Mouse (Mus musculus) neural tube, embryonic 13.5 days (tissue): Measurements from ENCODE around the gene Ovch2. TPM values are rescaled to one million over a fixed set of nuclear protein-coding genes. Genes with fewer than 3 reads are reported as not detected.

Source experiments
- ATAC-seq: fragments of 200-750 bp; cut with Nextera tagmentation; 2 replicates; pipeline ENCODE4 v1.8.0; 2017; ENCODE audit warnings: low read depth, mild to moderate bottlenecking, moderate TSS enrichment, moderate library complexity
- H3K27ac ChIP-seq: fragments of 300-500 bp; sonication (generic); replicated peaks from 2 replicates; pipeline ENCODE4 v1.5.1; 2015; ENCODE audit warnings: moderate library complexity, mild to moderate bottlenecking, inconsistent platforms
- H3K27me3 ChIP-seq: fragments of 300-500 bp; sonication (generic); 2 replicates; pipeline ENCODE4 v1.6.1; 2015; ENCODE audit warnings: mild to moderate bottlenecking, inconsistent platforms
- H3K36me3 ChIP-seq: fragments of 300-500 bp; sonication (generic); 2 replicates; pipeline ENCODE4 v1.6.1; 2015; ENCODE audit warnings: mild to moderate bottlenecking, inconsistent platforms
- H3K4me1 ChIP-seq: fragments of 300-500 bp; sonication (generic); replicated peaks from 2 replicates; pipeline ENCODE4 v1.6.1; 2015; ENCODE audit warnings: inconsistent platforms
- H3K4me2 ChIP-seq: fragments of 300-500 bp; sonication (generic); 2 replicates; pipeline ENCODE4 v1.6.1; 2015; ENCODE audit warnings: inconsistent platforms, mild to moderate bottlenecking, moderate library complexity
- H3K4me3 ChIP-seq: fragments of 300-500 bp; sonication (generic); 2 replicates; pipeline ENCODE4 v1.5.1; 2015; ENCODE audit warnings: mild to moderate bottlenecking, inconsistent platforms
- H3K9ac ChIP-seq: fragments of 300-500 bp; sonication (generic); 2 replicates; pipeline ENCODE4 v1.6.1; 2015; ENCODE audit warnings: moderate library complexity, mild to moderate bottlenecking, inconsistent platforms
- H3K9me3 ChIP-seq: fragments of 300-500 bp; sonication (generic); 2 replicates; pipeline ENCODE4 v1.6.1; 2016; ENCODE audit warnings: inconsistent platforms
- WGBS: fragments of 180-500 bp; shearing (Covaris S2); methylation state at CpG from one replicate; pipeline ENCODE4 v1.1.7; 2015; 5-methylcytosine and 5-hydroxymethylcytosine counted together
- polyA plus RNA-seq: library from polyadenylated mRNA; unstranded; fragments of >200 nt; fragmentation: Nextera tagmentation; extraction: Ambion mirVana; gene quantifications from 2 replicates; pipeline ENCODE4 v1.2.1, GENCODE M21; 2015

Gene Ovch2
- polyA plus RNA-seq, 1 experiment from 2014 or later, result not detected

DNA sequence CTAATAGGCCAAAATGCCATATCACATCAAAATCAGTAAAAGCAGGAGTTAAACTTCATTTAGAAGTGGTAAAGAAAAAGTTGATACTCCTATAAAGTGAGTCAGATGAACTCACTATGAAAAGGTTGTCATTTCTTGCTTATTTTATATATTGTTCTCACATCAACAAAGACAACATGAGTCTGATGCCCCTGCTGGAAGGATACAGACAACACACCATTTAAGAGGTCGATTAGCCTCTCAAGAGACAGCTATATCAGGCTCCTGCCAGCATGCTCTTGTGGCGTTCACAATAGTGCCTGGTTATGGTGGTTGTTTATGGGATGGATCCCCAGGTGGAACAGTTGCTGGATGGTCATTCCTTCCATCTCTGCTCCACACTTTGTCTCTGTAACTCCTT lies 67.8 kb downstream of the Ovch2 start:
- Histone ChIP-seq H3K9ac (no peak overlapping the region), H3K27me3 (no peaks in the 10 kb centered on the region), H3K4me2 (no peak overlapping the region), H3K36me3 (no peaks in the 10 kb centered on the region), H3K4me1 (no peaks in the 10 kb centered on the region), H3K4me3 (no peak overlapping the region), H3K27ac (no peak overlapping the region), H3K9me3 (no peaks in the 10 kb centered on the region)
- no peak for ATAC-seq
- WGBS, result 60% methylated on average over 2 of the region's 2 CpGs

Other genes starting within 250 kb of the Ovch2 start
- gene Olfml1, start 233.8 kb downstream of the Ovch2 start, polyA plus RNA-seq, result 4.4 and 5.7 TPM in 2 replicates
- gene Ppfibp2, start 206.0 kb downstream of the Ovch2 start, polyA plus RNA-seq, result 1.7 and 2.4 TPM in 2 replicates
- not detected in 2 replicates for gene 5330417H12Rik, start 176.0 kb downstream of the Ovch2 start, polyA plus RNA-seq
- 0.07 TPM in 1 of 2 replicates, not detected in the other for gene Cyb5r2, start 43.2 kb downstream of the Ovch2 start, polyA plus RNA-seq
- not detected in 2 replicates for gene Olfr467, start 11.1 kb upstream of the Ovch2 start, polyA plus RNA-seq
- not detected in 2 replicates for gene Olfr469, start 24.3 kb upstream of the Ovch2 start, polyA plus RNA-seq
- gene Olfr470, start 46.3 kb upstream of the Ovch2 start, polyA plus RNA-seq, result not detected in 2 replicates
- gene Olfr472, start 96.7 kb upstream of the Ovch2 start, polyA plus RNA-seq, result not detected in 2 replicates
- gene Olfr473, start 129.2 kb upstream of the Ovch2 start, polyA plus RNA-seq, result not detected in 2 replicates
- gene Olfr474, start 153.4 kb upstream of the Ovch2 start, polyA plus RNA-seq, result not detected in 2 replicates
- gene Olfr476, start 163.6 kb upstream of the Ovch2 start, polyA plus RNA-seq, result not detected in 2 replicates
- not detected in 2 replicates for gene Olfr477, start 185.5 kb upstream of the Ovch2 start, polyA plus RNA-seq
- gene Olfr478, start 232.8 kb upstream of the Ovch2 start, polyA plus RNA-seq, result not detected in 2 replicates
- gene Olfr479, start 249.5 kb upstream of the Ovch2 start, polyA plus RNA-seq, result not detected in 2 replicates